Mouse (Mus musculus): ENCODE measurements around the gene Wdr35.
"Not testable (repeated sequence)": the region's sequence is repeated elsewhere in the genome, so short reads cannot be mapped to it uniquely, and the experiment has no call there.

Gene Wdr35

GRCm38 (mm10) chr12:8973820-8974465 is at the start of gene Wdr35:
Gene Wdr35, plus strand, starts transcription at chr12:8973892.
- peak; percentile 86 for DNase-seq

GRCm38 (mm10) chr12:8927652-8928051 is 46.0 kb upstream of the Wdr35 start:
- DNase-seq: no peak

- DNase-seq: no peak
These were observed 44.9 kb upstream of the Wdr35 start for GRCm38 (mm10) chr12:8928766-8929165.

GRCm38 (mm10) chr12:8931083-8931482 is 42.6 kb upstream of the Wdr35 start:
- DNase-seq: no peak

GRCm38 (mm10) chr12:8935349-8935748 is 38.3 kb upstream of the Wdr35 start:
- peak; percentile 85 for DNase-seq

- DNase-seq: not testable (repeated sequence)
These were observed 37.5 kb upstream of the Wdr35 start for GRCm38 (mm10) chr12:8936210-8936609.

- DNase-seq: no peak
These were observed 34.2 kb upstream of the Wdr35 start for GRCm38 (mm10) chr12:8939490-8939889.

GRCm38 (mm10) chr12:8940011-8941005 is 33.4 kb upstream of the Wdr35 start:
- no peak for DNase-seq

- DNase-seq: no peak
These were observed 32.5 kb upstream of the Wdr35 start for GRCm38 (mm10) chr12:8941131-8941615.

GRCm38 (mm10) chr12:8941699-8942392 is 31.8 kb upstream of the Wdr35 start:
- no peak for DNase-seq

- no peak for DNase-seq
These were observed 26.5 kb upstream of the Wdr35 start for GRCm38 (mm10) chr12:8947163-8947562.

GRCm38 (mm10) chr12:8947714-8948464 is 25.8 kb upstream of the Wdr35 start, which contains the start of gene Matn3:
Gene Matn3, plus strand, starts transcription at chr12:8947929.
- DNase-seq: peak; percentile 77

- no peak for DNase-seq
These were observed 20.6 kb upstream of the Wdr35 start for GRCm38 (mm10) chr12:8953136-8953535.

GRCm38 (mm10) chr12:8954161-8954561 is 19.5 kb upstream of the Wdr35 start:
- DNase-seq: no peak

- DNase-seq: peak; percentile 21
These were observed 11.9 kb upstream of the Wdr35 start for GRCm38 (mm10) chr12:8961607-8962316.

GRCm38 (mm10) chr12:8969828-8970227 is 3.9 kb upstream of the Wdr35 start:
- peak; percentile 68 for DNase-seq

- DNase-seq: no peak
These were observed 1.4 kb downstream of the Wdr35 start for GRCm38 (mm10) chr12:8975076-8975475.

- DNase-seq: no peak
These were observed 19.5 kb downstream of the Wdr35 start for GRCm38 (mm10) chr12:8993231-8993630.

- no peak for DNase-seq
These were observed 24.6 kb downstream of the Wdr35 start for GRCm38 (mm10) chr12:8998318-8998717.

- peak; percentile 39 for DNase-seq
These were observed 28.5 kb downstream of the Wdr35 start for GRCm38 (mm10) chr12:9002038-9002648.

GRCm38 (mm10) chr12:9007146-9007545 is 33.5 kb downstream of the Wdr35 start:
- no peak for DNase-seq

Measured in kidney, adult 11 months (tissue).